Mouse (Mus musculus) small intestine, adult 2 months (tissue): ENCODE measurements around the gene Shld1.

Source experiments
- CTCF ChIP-seq: fragments of 200-500 bp; IDR thresholded peaks from 2 replicates; pipeline ENCODE4 v1.5.1; 2012; ENCODE audit warnings: low read depth, mild to moderate bottlenecking, control low read depth, inconsistent platforms, low read length, moderate library complexity, mixed read lengths; ENCODE audit not compliant: insufficient replicate concordance, insufficient read length; ENCODE audit errors: extremely low read depth
- POLR2A ChIP-seq: fragments of 200-500 bp; IDR thresholded peaks from 2 replicates; pipeline ENCODE4 v1.6.1; 2012; ENCODE audit warnings: low read depth, mild to moderate bottlenecking, control low read depth, inconsistent platforms, low read length, moderate library complexity

- TF ChIP-seq CTCF (peak; percentile 88), POLR2A (no peak)
These were observed 14.7 kb downstream of the Shld1 start for GRCm38 (mm10) chr2:132701451-132701886.
